Mouse (Mus musculus): ENCODE results near the gene Lpp. TPM values are rescaled to one million over a fixed set of nuclear protein-coding genes. Genes with fewer than 3 reads are reported as not detected.

Gene Lpp
- polyA plus RNA-seq, 1 experiment from 2014 or later: 10.7 TPM

DNA sequence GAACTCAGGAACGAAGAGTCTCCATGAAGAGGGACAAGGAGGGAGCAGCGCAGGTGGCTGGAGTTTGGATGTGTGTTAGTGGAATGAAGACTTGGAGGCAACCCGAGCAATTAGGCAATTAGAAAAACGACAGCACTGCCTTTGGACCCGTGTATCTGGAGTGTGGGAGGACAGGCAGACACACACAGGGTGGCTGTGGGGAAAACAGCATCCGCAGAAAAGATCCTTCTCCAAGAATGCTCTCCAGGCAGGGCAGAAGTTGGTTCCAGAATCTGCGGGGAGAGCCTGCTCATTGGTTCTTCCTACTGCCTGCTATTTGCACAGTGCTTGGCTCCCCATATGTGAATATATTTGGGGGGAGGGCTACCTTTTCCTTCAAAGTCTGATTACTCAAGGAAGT is 143.0 kb downstream of the Lpp start:
- TF ChIP-seq EP300 (IDR thresholded peaks at IDR 0.05; ENCODE audit: low read depth) (no peak), CTCF (IDR thresholded peaks at IDR 0.05; ENCODE audit: low read depth) (no peak)
- H3K4me2 ChIP-seq (ENCODE audit: low read depth, low read length): no peak overlapping the region
- no peak overlapping the region for H3K4me3 ChIP-seq (ENCODE audit: low read depth, low read length)
- H3K36me3 ChIP-seq (replicated peaks; ENCODE audit: insufficient read depth, low read length): no peaks in the 10 kb centered on the region
- H3K9me3 ChIP-seq (ENCODE audit: low read length): no peaks in the 10 kb centered on the region
- H3K27ac ChIP-seq (ENCODE audit: low read depth): no peak overlapping the region
- no peaks in the 10 kb centered on the region for H3K4me1 ChIP-seq (ENCODE audit: insufficient read depth)
- 80% methylated on average over 7 of the region's 7 CpGs for WGBS (ENCODE audit: insufficient replicate concordance)
- no peak for ATAC-seq
- H3K9ac ChIP-seq (replicated peaks): no peak overlapping the region
- DNase-seq: no peak
- no peaks in the 10 kb centered on the region for H3K27me3 ChIP-seq (ENCODE audit: insufficient read depth, low read length)

DNA sequence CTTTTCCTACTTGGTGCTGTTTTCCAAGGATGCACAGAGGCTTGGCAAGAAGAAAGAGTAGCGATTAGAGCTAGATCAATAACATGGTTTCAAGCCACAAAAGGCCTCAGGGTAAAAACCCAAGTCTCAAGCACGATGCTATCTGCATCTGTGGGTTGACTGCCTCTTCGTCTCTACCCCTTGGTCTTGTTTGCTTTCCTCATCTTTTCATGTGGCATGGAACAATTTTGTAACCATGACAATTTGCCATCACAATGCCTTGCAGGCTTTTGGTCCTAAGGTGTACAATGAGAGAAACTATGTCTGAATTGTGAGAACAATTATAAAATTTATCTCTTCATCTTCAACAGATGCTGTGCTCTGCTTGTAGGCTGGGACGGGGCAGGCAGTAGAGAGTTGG is 145.7 kb downstream of the Lpp start:
- WGBS (ENCODE audit: insufficient replicate concordance): 74% methylated on average over 4 of the region's 4 CpGs

DNA sequence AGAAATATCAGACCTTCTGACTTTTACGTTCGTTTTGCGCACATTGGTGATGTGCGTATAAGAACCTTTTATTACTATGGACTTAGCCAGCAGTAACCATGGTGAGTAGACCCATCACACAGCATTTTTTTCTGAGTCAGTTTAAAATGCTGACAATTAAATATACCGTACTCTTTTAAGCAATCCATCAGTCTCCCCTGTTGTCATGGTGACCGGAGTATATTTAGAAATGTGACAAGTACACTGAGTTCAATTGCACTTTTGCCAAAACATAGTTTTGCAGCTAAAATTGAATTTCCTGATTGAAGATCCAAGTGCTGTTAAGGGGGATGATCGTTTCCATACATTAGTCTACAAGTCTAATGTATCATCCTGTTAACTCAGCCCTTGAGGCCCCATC is 149.6 kb downstream of the Lpp start:
- H3K27ac ChIP-seq (ENCODE audit: low read depth): no peak overlapping the region
- no peak for ATAC-seq
- H3K36me3 ChIP-seq (replicated peaks; ENCODE audit: insufficient read depth, low read length): no peaks in the 10 kb centered on the region
- no peaks in the 10 kb centered on the region for H3K27me3 ChIP-seq (ENCODE audit: insufficient read depth, low read length)
- TF ChIP-seq CTCF (IDR thresholded peaks at IDR 0.05; ENCODE audit: low read depth) (no peak), EP300 (IDR thresholded peaks at IDR 0.05; ENCODE audit: low read depth) (no peak)
- H3K4me1 ChIP-seq (ENCODE audit: insufficient read depth): no peaks in the 10 kb centered on the region
- H3K9me3 ChIP-seq (ENCODE audit: low read length): no peaks in the 10 kb centered on the region
- WGBS (ENCODE audit: insufficient replicate concordance): 84% methylated on average over 7 of the region's 7 CpGs
- no peak overlapping the region for H3K4me2 ChIP-seq (ENCODE audit: low read depth, low read length)
- no peak overlapping the region for H3K4me3 ChIP-seq (ENCODE audit: low read depth, low read length)
- DNase-seq: no peak
- no peak overlapping the region for H3K9ac ChIP-seq (replicated peaks)

More for the DNA sequence above, 145.7 kb downstream of the Lpp start:
- TF ChIP-seq EP300 (IDR thresholded peaks at IDR 0.05; ENCODE audit: low read depth): no peak
- TF ChIP-seq CTCF (IDR thresholded peaks at IDR 0.05; ENCODE audit: low read depth): no peak
- Histone ChIP-seq H3K36me3 (replicated peaks; ENCODE audit: insufficient read depth, low read length) (no peaks in the 10 kb centered on the region), H3K9me3 (ENCODE audit: low read length) (no peaks in the 10 kb centered on the region), H3K27me3 (ENCODE audit: insufficient read depth, low read length) (no peaks in the 10 kb centered on the region), H3K4me2 (ENCODE audit: low read depth, low read length) (no peak overlapping the region), H3K9ac (replicated peaks) (no peak overlapping the region), H3K4me3 (ENCODE audit: low read depth, low read length) (no peak overlapping the region), H3K27ac (ENCODE audit: low read depth) (no peak overlapping the region), H3K4me1 (ENCODE audit: insufficient read depth) (no peaks in the 10 kb centered on the region)
- no peak for ATAC-seq
- DNase-seq: no peak

DNA sequence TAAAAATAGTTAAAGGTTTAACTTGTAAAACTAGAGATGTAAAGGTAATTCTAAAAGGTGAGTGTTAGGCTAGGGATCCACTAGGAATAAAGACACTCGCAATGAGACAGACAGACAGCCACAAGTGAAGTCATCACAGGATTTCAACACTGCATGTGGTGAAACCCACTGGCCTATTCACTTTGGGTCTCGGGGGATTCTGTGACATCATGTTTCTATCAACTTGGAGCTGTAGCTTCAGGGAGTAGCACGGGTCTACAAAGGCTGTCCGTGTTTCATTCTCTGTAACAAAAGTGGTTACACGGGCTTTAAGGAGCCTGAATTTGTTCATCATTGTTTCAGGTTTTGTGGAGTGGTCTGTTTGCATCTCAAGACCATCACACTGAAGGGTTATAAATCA is 152.1 kb downstream of the Lpp start:
- Histone ChIP-seq H3K9me3 (ENCODE audit: low read length) (no peaks in the 10 kb centered on the region), H3K36me3 (replicated peaks; ENCODE audit: insufficient read depth, low read length) (no peaks in the 10 kb centered on the region), H3K27ac (ENCODE audit: low read depth) (no peak overlapping the region), H3K27me3 (ENCODE audit: insufficient read depth, low read length) (no peaks in the 10 kb centered on the region), H3K4me1 (ENCODE audit: insufficient read depth) (0 out of 2 replicates have a peak, but pooled peaks cover 2% of the 10 kb centered on the region), H3K4me2 (ENCODE audit: low read depth, low read length) (no peak overlapping the region), H3K9ac (replicated peaks) (no peak overlapping the region), H3K4me3 (ENCODE audit: low read depth, low read length) (no peak overlapping the region)
- no peak for ATAC-seq
- DNase-seq: no peak
- WGBS (ENCODE audit: insufficient replicate concordance): 78% methylated on average over 5 of the region's 5 CpGs
- TF ChIP-seq EP300 (IDR thresholded peaks at IDR 0.05; ENCODE audit: low read depth): no peak
- no peak for TF ChIP-seq CTCF (IDR thresholded peaks at IDR 0.05; ENCODE audit: low read depth)

GRCm38 (mm10) chr16:24558458-24558857 is 165.2 kb downstream of the Lpp start:
- H3K4me3 ChIP-seq (ENCODE audit: low read depth, low read length): no peak overlapping the region
- H3K9ac ChIP-seq (replicated peaks): no peak overlapping the region
- DNase-seq (no peak), ATAC-seq (no peak)
- TF ChIP-seq EP300 (IDR thresholded peaks at IDR 0.05; ENCODE audit: low read depth) (no peak), CTCF (IDR thresholded peaks at IDR 0.05; ENCODE audit: low read depth) (no peak)
- no peak overlapping the region for H3K27ac ChIP-seq (ENCODE audit: low read depth)
- 0 out of 2 replicates have a peak, but pooled peaks cover 2% of the 10 kb centered on the region for H3K36me3 ChIP-seq (replicated peaks; ENCODE audit: insufficient read depth, low read length)
- no peaks in the 10 kb centered on the region for H3K27me3 ChIP-seq (ENCODE audit: insufficient read depth, low read length)
- no peaks in the 10 kb centered on the region for H3K9me3 ChIP-seq (ENCODE audit: low read length)
- 79% methylated on average over 4 of the region's 4 CpGs for WGBS (ENCODE audit: insufficient replicate concordance)
- no peaks in the 10 kb centered on the region for H3K4me1 ChIP-seq (ENCODE audit: insufficient read depth)
- H3K4me2 ChIP-seq (ENCODE audit: low read depth, low read length): no peak overlapping the region

- no peak overlapping the region for H3K4me2 ChIP-seq (ENCODE audit: low read depth, low read length)
- TF ChIP-seq CTCF (IDR thresholded peaks at IDR 0.05; ENCODE audit: low read depth) (no peak), EP300 (IDR thresholded peaks at IDR 0.05; ENCODE audit: low read depth) (no peak)
- H3K4me3 ChIP-seq (ENCODE audit: low read depth, low read length): no peak overlapping the region
- H3K9ac ChIP-seq (replicated peaks): no peak overlapping the region
- H3K9me3 ChIP-seq (ENCODE audit: low read length): no peaks in the 10 kb centered on the region
- 0 out of 2 replicates have a peak, but pooled peaks cover 2% of the 10 kb centered on the region for H3K36me3 ChIP-seq (replicated peaks; ENCODE audit: insufficient read depth, low read length)
- 79% methylated on average over 4 of the region's 4 CpGs for WGBS (ENCODE audit: insufficient replicate concordance)
- no peaks in the 10 kb centered on the region for H3K4me1 ChIP-seq (ENCODE audit: insufficient read depth)
- no peak overlapping the region for H3K27ac ChIP-seq (ENCODE audit: low read depth)
- DNase-seq: no peak
- no peaks in the 10 kb centered on the region for H3K27me3 ChIP-seq (ENCODE audit: insufficient read depth, low read length)
- ATAC-seq: no peak
Observed at GRCm38 (mm10) chr16:24559811-24560210, 166.5 kb downstream of the Lpp start.

- 76% methylated on average over 2 of the region's 2 CpGs for WGBS (ENCODE audit: insufficient replicate concordance)
- Histone ChIP-seq H3K27me3 (ENCODE audit: insufficient read depth, low read length) (no peaks in the 10 kb centered on the region), H3K4me3 (ENCODE audit: low read depth, low read length) (no peak overlapping the region), H3K9ac (replicated peaks) (no peak overlapping the region), H3K9me3 (ENCODE audit: low read length) (no peaks in the 10 kb centered on the region), H3K4me2 (ENCODE audit: low read depth, low read length) (no peak overlapping the region), H3K4me1 (ENCODE audit: insufficient read depth) (no peaks in the 10 kb centered on the region), H3K27ac (ENCODE audit: low read depth) (no peak overlapping the region), H3K36me3 (replicated peaks; ENCODE audit: insufficient read depth, low read length) (0 out of 2 replicates have a peak, but pooled peaks cover 2% of the 10 kb centered on the region)
- DNase-seq (no peak), ATAC-seq (no peak)
- TF ChIP-seq CTCF (IDR thresholded peaks at IDR 0.05; ENCODE audit: low read depth): no peak
- no peak for TF ChIP-seq EP300 (IDR thresholded peaks at IDR 0.05; ENCODE audit: low read depth)
Observed at GRCm38 (mm10) chr16:24560998-24561397, 167.7 kb downstream of the Lpp start.

Measured in liver, postnatal 0 days (tissue).